Mouse (Mus musculus): ENCODE measurements around the gene Mycn.

- TF ChIP-seq CTCF (IDR thresholded peaks at IDR 0.05; ENCODE audit: low read depth, low read length), result no peak
- no peak for TF ChIP-seq POLR2A (IDR thresholded peaks at IDR 0.05; ENCODE audit: extremely low read depth, insufficient read depth, low read length)
These were observed 37.6 kb downstream of the Mycn start for GRCm38 (mm10) chr12:12904086-12904485.

Data from liver, adult 2 months (tissue).